Mouse (Mus musculus) ES-E14 (cell line): ENCODE measurements around the gene Drg1. TPM values are rescaled to one million over a fixed set of nuclear protein-coding genes. Genes with fewer than 3 reads are reported as not detected.

Experiments
- DNase-seq: peaks from one replicate; pipeline ENCODE4 v3.0.0-alpha.2; 2013; ENCODE audit warnings: low read depth, low spot score
- H3K27ac ChIP-seq: 2 replicates; pipeline ENCODE4 v1.5.1; 2012; ENCODE audit warnings: low read depth, mild to moderate bottlenecking, low read length, moderate library complexity, mixed read lengths; ENCODE audit not compliant: poor library complexity, insufficient read depth, severe bottlenecking
- H3K36me3 ChIP-seq: 2 replicates; pipeline ENCODE4 v1.6.1; 2012; ENCODE audit warnings: mild to moderate bottlenecking, low read length, moderate library complexity, mixed read lengths; ENCODE audit not compliant: control insufficient read depth, poor library complexity, insufficient read depth, severe bottlenecking
- H3K4me1 ChIP-seq, 2 experiments: fragments of 150-350 bp in 1 of 2; sonication (generic) in 1 of 2; 2 replicates each; pipeline ENCODE4 v1.6.1; 2012; ENCODE audit warnings: low read length in 2 of 2, mild to moderate bottlenecking in 1 of 2, mixed read lengths in 1 of 2; ENCODE audit not compliant: control insufficient read depth in 2 of 2, insufficient read depth in 2 of 2, poor library complexity in 1 of 2
- H3K4me3 ChIP-seq, 2 experiments: fragments of 150-350 bp in 1 of 2; sonication (generic) in 1 of 2; 2 replicates each; pipeline ENCODE4 v1.5.1; 2012; ENCODE audit warnings: low read length in 2 of 2, low read depth in 1 of 2, mild to moderate bottlenecking in 1 of 2, mixed read lengths in 1 of 2; ENCODE audit not compliant: insufficient read depth in 1 of 2, poor library complexity in 1 of 2, severe bottlenecking in 1 of 2
- H3K9ac ChIP-seq: 2 replicates; pipeline ENCODE4 v1.6.1; 2012; ENCODE audit warnings: low read depth, mild to moderate bottlenecking, low read length, mixed read lengths; ENCODE audit not compliant: poor library complexity, insufficient read depth, severe bottlenecking
- H3K9me3 ChIP-seq: fragments of 150-350 bp; sonication (generic); 2 replicates; pipeline ENCODE4 v1.6.1; 2012; ENCODE audit warnings: low read depth, mild to moderate bottlenecking, low read length; ENCODE audit not compliant: control insufficient read depth, insufficient read depth
- CHD2 ChIP-seq: IDR thresholded peaks from 2 replicates; pipeline ENCODE4 v1.6.1; 2014; ENCODE audit warnings: mild to moderate bottlenecking, low read depth, low read length, inconsistent platforms
- HCFC1 ChIP-seq: IDR thresholded peaks from 2 replicates; pipeline ENCODE4 v1.6.1; 2012; ENCODE audit warnings: low read length, inconsistent platforms, borderline replicate concordance; ENCODE audit not compliant: insufficient read depth
- MAFK ChIP-seq: IDR thresholded peaks from 2 replicates; pipeline ENCODE4 v1.6.1; 2014; ENCODE audit warnings: mild to moderate bottlenecking, low read depth, low read length, inconsistent platforms; ENCODE audit not compliant: insufficient read depth
- ZC3H11A ChIP-seq: IDR thresholded peaks from 2 replicates; pipeline ENCODE4 v1.6.1; 2012; ENCODE audit warnings: low read depth, mild to moderate bottlenecking, inconsistent platforms, low read length, borderline replicate concordance
- ZNF384 ChIP-seq: IDR thresholded peaks from 2 replicates; pipeline ENCODE4 v1.6.1; 2012; ENCODE audit warnings: low read depth, low read length, inconsistent platforms
- in situ Hi-C, 2 experiments: fragments of 600-800 bp; cut with MboI; formaldehyde crosslinking; loops; one replicate each; pipeline ENCODE4 v1.15.1; 2025; ENCODE audit warnings: low sequenced_read_pairs in 2 of 2, inconsistent platforms in 1 of 2; ENCODE audit not compliant: unreplicated experiment in 2 of 2
- total RNA-seq: library from RNA; depleted of rRNA; stranded (reverse); fragments of 300-350 nt; gene quantifications from 2 replicates; pipeline ENCODE4 v1.2.3, GENCODE M21; 2012

The Drg1 gene
- total RNA-seq, 1 experiment: 180 TPM

- no peak overlapping the region for H3K9ac ChIP-seq
- no peaks in the 10 kb centered on the region for H3K36me3 ChIP-seq
- no peak overlapping the region for H3K4me3 ChIP-seq
- no peak overlapping the region for H3K27ac ChIP-seq
- no peaks in the 10 kb centered on the region; the same call in 1 of the 2 replicates for H3K9me3 ChIP-seq
- TF ChIP-seq ZC3H11A (no peak), MAFK (no peak), ZNF384 (no peak), CHD2 (no peak), HCFC1 (no peak)
- in situ Hi-C loops: no loop called here
- H3K4me1 ChIP-seq: peaks cover 2 to 3% of the 10 kb centered on the region in 2 experiments; a peak in 2 of 4 replicates
- no peak for DNase-seq
Measured at GRCm38 (mm10) chr11:3283645-3284044, 17.4 kb upstream of the Drg1 start.

DNA sequence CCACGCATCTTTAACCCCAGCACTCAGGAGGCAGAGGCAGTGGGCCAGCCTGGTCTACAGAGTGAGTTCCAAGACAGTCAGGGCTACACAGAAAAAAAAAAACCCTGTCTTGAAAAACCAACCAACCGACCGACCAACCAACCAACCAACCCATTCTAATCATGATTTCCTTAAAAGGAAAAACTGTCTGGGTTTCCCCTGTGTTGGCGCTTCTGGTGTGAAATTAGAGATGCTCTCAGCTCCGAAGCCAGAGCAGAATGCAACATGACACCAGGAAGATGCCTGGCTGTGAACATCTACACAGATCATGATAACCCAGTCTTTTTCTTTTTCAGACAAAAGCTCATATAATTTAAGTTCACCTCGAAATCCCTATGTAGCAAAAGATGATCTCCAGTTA, 16.7 kb upstream of the Drg1 start:
- no peak overlapping the region for H3K4me3 ChIP-seq
- H3K9ac ChIP-seq: no peak overlapping the region
- no peaks in the 10 kb centered on the region for H3K36me3 ChIP-seq
- H3K27ac ChIP-seq: no peak overlapping the region
- DNase-seq: no peak
- in situ Hi-C loops: no loop called here
- H3K4me1 ChIP-seq: peaks cover 2% of the 10 kb centered on the region in 2 experiments; a peak in 1 of 4 replicates
- no peaks in the 10 kb centered on the region; the same call in 1 of the 2 replicates for H3K9me3 ChIP-seq
- no peak for TF ChIP-seq HCFC1
- no peak for TF ChIP-seq MAFK
- TF ChIP-seq ZNF384: no peak
- no peak for TF ChIP-seq CHD2
- TF ChIP-seq ZC3H11A: no peak

- no peak overlapping the region for H3K4me3 ChIP-seq
- no peak overlapping the region for H3K27ac ChIP-seq
- H3K9me3 ChIP-seq: no peaks in the 10 kb centered on the region; the same call in 1 of the 2 replicates
- in situ Hi-C loops: no loop called here
- H3K4me1 ChIP-seq: no peaks in the 10 kb centered on the region
- H3K36me3 ChIP-seq: no peaks in the 10 kb centered on the region
- DNase-seq: no peak
- no peak overlapping the region for H3K9ac ChIP-seq
- no peak for TF ChIP-seq CHD2
Measured at GRCm38 (mm10) chr11:3279729-3280128, 13.5 kb upstream of the Drg1 start.

- Histone ChIP-seq H3K4me3 (no peak overlapping the region), H3K9me3 (no peaks in the 10 kb centered on the region; the same call in 1 of the 2 replicates), H3K27ac (no peak overlapping the region), H3K9ac (no peak overlapping the region), H3K4me1 (no peaks in the 10 kb centered on the region), H3K36me3 (no peaks in the 10 kb centered on the region)
- no peak for DNase-seq
- TF ChIP-seq HCFC1: no peak
- TF ChIP-seq CHD2: no peak
- TF ChIP-seq ZNF384: no peak
- TF ChIP-seq MAFK: no peak
- TF ChIP-seq ZC3H11A: no peak
- in situ Hi-C loops: no loop called here
Measured at GRCm38 (mm10) chr11:3278351-3278750, 12.1 kb upstream of the Drg1 start.

DNA sequence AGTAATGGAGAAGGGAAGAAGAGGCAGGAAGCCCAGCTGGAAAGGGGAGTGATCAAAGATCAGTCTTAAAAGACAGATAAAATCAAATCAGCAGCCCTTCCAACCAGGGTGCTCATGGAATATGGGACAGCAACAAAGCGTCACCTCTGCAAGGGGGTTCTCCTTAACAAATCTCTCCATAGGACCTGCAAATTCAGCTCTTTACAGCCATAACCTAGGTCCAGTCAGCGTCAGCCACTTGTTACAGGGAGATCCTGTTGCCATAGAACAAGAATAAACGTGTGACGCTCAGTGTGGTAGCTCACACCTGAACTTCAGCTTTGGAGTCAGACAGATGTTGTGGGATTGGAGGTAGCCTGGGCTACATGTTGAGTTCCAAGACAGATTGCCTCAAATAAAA, 3.0 kb upstream of the Drg1 start:
- TF ChIP-seq HCFC1 (no peak), ZNF384 (no peak), CHD2 (no peak), MAFK (no peak), ZC3H11A (no peak)
- H3K9ac ChIP-seq: no peak overlapping the region; the same call in 1 of the 2 replicates
- H3K9me3 ChIP-seq: no peaks in the 10 kb centered on the region
- peaks cover 5 to 15% of the 10 kb centered on the region in 2 experiments for H3K4me1 ChIP-seq
- no peaks in the 10 kb centered on the region for H3K36me3 ChIP-seq
- no peak overlapping the region for H3K4me3 ChIP-seq
- in situ Hi-C loops: no loop called here
- H3K27ac ChIP-seq: no peak overlapping the region
- DNase-seq: no peak
